Mouse (Mus musculus): ENCODE results near the gene March8. TPM values are rescaled to one million over a fixed set of nuclear protein-coding genes. Genes with fewer than 3 reads are reported as not detected.

The March8 gene
- total and polyA plus RNA-seq, 3 experiments = 22.7 to 24.9 TPM; not detected in 1

DNA sequence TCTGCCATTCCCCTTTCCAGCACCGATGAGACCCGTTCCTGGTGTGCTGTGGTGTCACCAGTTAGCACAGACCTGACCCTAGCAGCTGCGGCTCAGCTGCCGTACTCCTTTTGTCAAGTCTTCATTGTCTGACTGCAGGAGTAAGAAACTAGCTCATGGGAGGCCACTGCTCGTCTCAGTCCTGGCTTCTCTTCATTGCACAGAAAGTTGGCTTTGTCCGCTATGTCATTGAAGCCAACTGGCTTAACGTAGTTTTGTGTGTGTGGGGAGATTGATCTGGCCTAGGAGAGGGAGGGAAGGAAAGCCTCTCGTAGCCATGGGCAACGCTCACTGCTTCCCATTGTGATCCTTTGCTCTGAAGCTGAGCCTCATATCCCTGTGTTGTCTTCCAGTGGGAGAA lies 67.4 kb downstream of the March8 start:
- Histone ChIP-seq H3K9ac (ENCODE audit: control insufficient read depth, low read depth, low read length, poor library complexity, severe bottlenecking) (no peak overlapping the region), H3K27me3 (ENCODE audit: control insufficient read depth in 1 of 2, insufficient read depth in 2 of 2, low read length in 2 of 2) (no peaks in the 10 kb centered on the region), H3K4me1 (ENCODE audit: control insufficient read depth in 1 of 2, insufficient read depth in 2 of 2, low read length in 2 of 2) (peaks cover 0 to 8% of the 10 kb centered on the region in 2 experiments; a peak in 1 of 4 replicates), H3K36me3 (ENCODE audit: control insufficient read depth in 1 of 2, insufficient read depth in 2 of 2, low read length in 2 of 2) (peaks cover 0 to 4% of the 10 kb centered on the region in 2 experiments; a peak in 2 of 4 replicates), H3K4me3 (ENCODE audit: control insufficient read depth in 1 of 2, insufficient read depth in 1 of 2, low read depth in 2 of 2, low read length in 2 of 2) (no peak overlapping the region), H3K79me2 (ENCODE audit: control insufficient read depth, insufficient read depth, low read length, poor library complexity) (no peaks in the 10 kb centered on the region), H3K9me3 (replicated peaks; ENCODE audit: insufficient read depth, low read length) (no peaks in the 10 kb centered on the region), H3K27ac (ENCODE audit: control insufficient read depth, low read depth, low read length) (no peak overlapping the region)
- DNase-seq (ENCODE audit: low read depth, low spot score) = no peak
- TF ChIP-seq UBTF (IDR thresholded peaks at IDR 0.05; ENCODE audit: borderline replicate concordance, insufficient read depth, low read depth, low read length) = no peak
- no peak for TF ChIP-seq ZC3H11A (IDR thresholded peaks at IDR 0.05; ENCODE audit: low read depth, low read length)
- no peak for TF ChIP-seq MAX (IDR thresholded peaks at IDR 0.05; ENCODE audit: low read length)
- TF ChIP-seq GATA1 (IDR thresholded peaks at IDR 0.05; ENCODE audit: low read depth, low read length) = no peak
- no peak for TF ChIP-seq MYB (IDR thresholded peaks at IDR 0.05; ENCODE audit: low read depth, low read length)
- TF ChIP-seq GABPA (IDR thresholded peaks at IDR 0.05; ENCODE audit: low read depth, low read length) = no peak
- TF ChIP-seq ETS1 (IDR thresholded peaks at IDR 0.05; ENCODE audit: low read depth, low read length) = no peak
- TF ChIP-seq SIN3A (IDR thresholded peaks at IDR 0.05; ENCODE audit: low read length) = no peak
- TF ChIP-seq ZKSCAN1 (IDR thresholded peaks at IDR 0.05; ENCODE audit: low read depth, low read length) = no peak
- no peak for TF ChIP-seq KAT2A (conservative IDR thresholded peaks at IDR 0.05; ENCODE audit: low read depth, low read length)

DNA sequence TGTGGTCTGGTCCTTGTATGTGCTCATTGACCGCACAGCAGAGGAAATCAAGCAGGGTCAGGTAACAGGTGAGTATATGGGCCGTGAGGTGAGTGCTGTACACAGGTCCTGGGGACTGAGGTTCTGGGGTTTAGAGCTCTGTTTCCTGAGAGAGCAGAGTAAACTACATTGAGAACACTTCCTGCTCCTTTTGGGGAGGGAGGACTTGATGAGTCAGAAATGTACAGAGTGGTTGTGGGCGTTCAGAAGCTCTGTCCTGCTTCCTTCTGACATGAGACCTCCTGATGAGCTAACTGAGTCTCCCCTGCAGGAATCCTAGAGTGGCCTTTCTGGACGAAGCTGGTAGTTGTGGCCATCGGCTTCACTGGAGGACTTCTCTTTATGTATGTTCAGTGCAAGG lies 67.9 kb downstream of the March8 start:
- no peak for TF ChIP-seq CTCF (IDR thresholded peaks at IDR 0.05 in 2 of 3, conservative IDR thresholded peaks at IDR 0.05 in 1 of 3; ENCODE audit: control insufficient read depth in 1 of 3, insufficient read depth in 1 of 3, low read depth in 2 of 3, low read length in 3 of 3, poor library complexity in 1 of 3, severe bottlenecking in 1 of 3)
- no peak for TF ChIP-seq ETS1 (IDR thresholded peaks at IDR 0.05; ENCODE audit: low read depth, low read length)
- no peak for TF ChIP-seq SMC3 (IDR thresholded peaks at IDR 0.05; ENCODE audit: low read depth, low read length)
- no peak for TF ChIP-seq RAD21 (IDR thresholded peaks at IDR 0.05; ENCODE audit: low read depth, low read length)
- TF ChIP-seq EP300 (IDR thresholded peaks at IDR 0.05; ENCODE audit: low read depth in 1 of 2, low read length in 2 of 2) = no peak
- Histone ChIP-seq H3K4me3 (ENCODE audit: control insufficient read depth in 1 of 2, insufficient read depth in 1 of 2, low read depth in 2 of 2, low read length in 2 of 2) (no peak overlapping the region), H3K9me3 (replicated peaks; ENCODE audit: insufficient read depth, low read length) (no peaks in the 10 kb centered on the region), H3K9ac (ENCODE audit: control insufficient read depth, low read depth, low read length, poor library complexity, severe bottlenecking) (no peak overlapping the region), H3K36me3 (ENCODE audit: control insufficient read depth in 1 of 2, insufficient read depth in 2 of 2, low read length in 2 of 2) (peaks cover 0 to 4% of the 10 kb centered on the region in 2 experiments; a peak in 2 of 4 replicates), H3K79me2 (ENCODE audit: control insufficient read depth, insufficient read depth, low read length, poor library complexity) (no peaks in the 10 kb centered on the region), H3K4me1 (ENCODE audit: control insufficient read depth in 1 of 2, insufficient read depth in 2 of 2, low read length in 2 of 2) (peaks cover 0 to 8% of the 10 kb centered on the region in 2 experiments; a peak in 1 of 4 replicates), H3K27me3 (ENCODE audit: control insufficient read depth in 1 of 2, insufficient read depth in 2 of 2, low read length in 2 of 2) (no peaks in the 10 kb centered on the region), H3K27ac (ENCODE audit: control insufficient read depth, low read depth, low read length) (no peak overlapping the region)
- DNase-seq (ENCODE audit: low read depth, low spot score) = no peak

DNA sequence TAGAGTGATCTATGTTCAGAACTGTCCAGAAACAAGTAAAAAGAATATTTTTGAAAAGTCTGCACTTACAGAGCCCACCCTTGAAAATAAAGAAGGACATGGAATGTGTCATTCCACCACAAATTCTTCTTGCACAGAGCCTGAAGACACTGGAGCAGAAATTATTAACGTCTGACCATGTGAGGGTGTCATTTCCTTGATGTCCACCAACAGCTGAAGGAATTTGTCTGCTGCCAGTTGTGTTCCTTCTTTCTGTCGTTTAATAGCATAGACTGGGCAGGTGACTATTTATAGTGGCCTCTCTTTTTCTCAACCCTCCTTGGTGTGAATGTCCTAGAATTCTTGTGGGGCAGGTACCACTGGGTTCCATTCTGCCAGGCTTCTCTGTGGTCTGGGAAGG lies 68.3 kb downstream of the March8 start:
- Histone ChIP-seq H3K9ac (ENCODE audit: control insufficient read depth, low read depth, low read length, poor library complexity, severe bottlenecking) (no peak overlapping the region), H3K9me3 (replicated peaks; ENCODE audit: insufficient read depth, low read length) (no peaks in the 10 kb centered on the region), H3K27me3 (ENCODE audit: control insufficient read depth in 1 of 2, insufficient read depth in 2 of 2, low read length in 2 of 2) (no peaks in the 10 kb centered on the region), H3K79me2 (ENCODE audit: control insufficient read depth, insufficient read depth, low read length, poor library complexity) (no peaks in the 10 kb centered on the region), H3K27ac (ENCODE audit: control insufficient read depth, low read depth, low read length) (no peak overlapping the region), H3K36me3 (ENCODE audit: control insufficient read depth in 1 of 2, insufficient read depth in 2 of 2, low read length in 2 of 2) (peaks cover 0 to 4% of the 10 kb centered on the region in 2 experiments; a peak in 2 of 4 replicates), H3K4me3 (ENCODE audit: control insufficient read depth in 1 of 2, insufficient read depth in 1 of 2, low read depth in 2 of 2, low read length in 2 of 2) (no peak overlapping the region), H3K4me1 (ENCODE audit: control insufficient read depth in 1 of 2, insufficient read depth in 2 of 2, low read length in 2 of 2) (peaks cover 0 to 8% of the 10 kb centered on the region in 2 experiments; a peak in 1 of 4 replicates)
- no peak for TF ChIP-seq UBTF (IDR thresholded peaks at IDR 0.05; ENCODE audit: borderline replicate concordance, insufficient read depth, low read depth, low read length)
- TF ChIP-seq NRF1 (IDR thresholded peaks at IDR 0.05; ENCODE audit: insufficient read depth, low read depth, low read length, poor library complexity, severe bottlenecking) = no peak
- TF ChIP-seq MEF2A (IDR thresholded peaks at IDR 0.05; ENCODE audit: extremely low read depth, insufficient replicate concordance, low read depth, low read length, poor library complexity, severe bottlenecking) = no peak
- no peak for DNase-seq (ENCODE audit: low read depth, low spot score)

Data from MEL (cell line).